Mouse (Mus musculus): Measurements from ENCODE around the gene Qars.

DNA sequence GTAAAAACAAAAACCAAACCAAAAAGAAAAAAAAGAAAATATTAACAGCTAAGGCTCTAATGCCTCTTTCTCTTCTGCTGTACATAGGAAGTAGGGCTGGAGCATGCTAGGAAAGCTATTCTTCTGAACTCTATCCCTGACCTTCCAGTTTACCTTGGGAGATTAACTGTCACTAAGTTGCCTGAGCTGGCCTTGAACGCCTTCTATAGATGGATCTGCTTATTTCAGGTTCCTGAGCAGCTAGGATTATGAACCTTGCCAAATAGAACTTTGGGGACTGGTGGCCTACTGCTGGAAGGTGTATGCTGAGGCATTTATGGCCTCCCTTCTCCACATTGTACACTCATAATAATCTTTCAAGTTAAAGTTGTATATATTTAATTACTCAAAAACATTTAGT lies 23.4 kb downstream of the Qars start:
- TF ChIP-seq CTCF (IDR thresholded peaks at IDR 0.05; ENCODE audit: low read depth) (no peak), EP300 (optimal IDR thresholded peaks at IDR 0.05) (no peak)

Measured in stomach, postnatal 0 days (tissue).